Mouse (Mus musculus) thymus, adult 2 months (tissue): ENCODE measurements at regions not wholly inside any gene's neighbourhood (a gene's known extent, or its start where the extent isn't known, plus 50 kb on each side); places are given as distances from the start of the nearest gene placed in this dataset.

ENCODE experiments used
- CTCF ChIP-seq: fragments of 200-500 bp; IDR thresholded peaks from 2 replicates; pipeline ENCODE4 v1.5.1; 2012; ENCODE audit warnings: mild to moderate bottlenecking, control low read depth, low read length, moderate library complexity, borderline replicate concordance; ENCODE audit not compliant: control insufficient read depth, poor library complexity, insufficient read depth; ENCODE audit errors: extremely low read depth
- POLR2A ChIP-seq: fragments of 200-500 bp; IDR thresholded peaks from 2 replicates; pipeline ENCODE4 v1.6.1; 2012; ENCODE audit warnings: mild to moderate bottlenecking, low read length, control low read depth, moderate library complexity; ENCODE audit not compliant: control insufficient read depth, poor library complexity, insufficient read depth; ENCODE audit errors: extremely low read depth

GRCm38 (mm10) chr12:26562858-26563257 lies 93.9 kb downstream of the Cmpk2 start:
- no peak for TF ChIP-seq CTCF
- TF ChIP-seq POLR2A, result no peak
